Mouse (Mus musculus): ENCODE measurements around the gene Ccdc83. TPM values are rescaled to one million over a fixed set of nuclear protein-coding genes. Genes with fewer than 3 reads are reported as not detected.

Gene Ccdc83
- total and polyA plus RNA-seq, 2 experiments from 2014 or later: not detected

DNA sequence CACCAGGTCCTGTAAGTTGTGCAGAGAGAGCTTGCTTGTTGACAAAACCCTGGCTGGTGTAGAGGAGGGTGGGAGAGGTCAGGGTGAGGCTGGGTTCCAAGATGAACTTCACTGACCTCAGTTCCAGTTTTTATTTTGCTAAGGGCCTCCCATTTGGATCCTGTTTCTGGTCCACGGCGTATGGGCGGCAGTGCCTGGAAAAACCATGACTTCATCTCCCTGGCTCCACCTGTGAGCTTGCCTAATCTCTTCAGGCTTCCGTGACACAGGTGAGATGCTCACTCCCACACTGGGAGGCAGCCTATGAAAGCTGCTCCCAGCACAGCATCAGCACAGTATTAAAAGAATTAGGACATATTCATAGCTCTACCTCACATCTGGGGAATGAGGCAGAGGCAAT, 12.2 kb upstream of the Ccdc83 start:
- no peaks in the 10 kb centered on the region for H3K27me3 ChIP-seq (ENCODE audit: control insufficient read depth, insufficient read depth, low read length)
- H3K36me3 ChIP-seq (replicated peaks; ENCODE audit: control insufficient read depth, insufficient read depth, low read length): no peaks in the 10 kb centered on the region
- H3K4me3 ChIP-seq (ENCODE audit: low read depth, low read length): no peak overlapping the region
- no peaks in the 10 kb centered on the region for H3K9me3 ChIP-seq (replicated peaks; ENCODE audit: control insufficient read depth, low read length)
- no peaks in the 10 kb centered on the region for H3K4me1 ChIP-seq (ENCODE audit: control insufficient read depth, insufficient read depth)
- ATAC-seq (ENCODE audit: insufficient read depth, low read depth) (no peak), DNase-seq (ENCODE audit: low spot score) (no peak)
- H3K4me2 ChIP-seq (ENCODE audit: low read depth, low read length): no peak overlapping the region
- 54% methylated on average over 4 of the region's 4 CpGs for WGBS
- H3K9ac ChIP-seq (replicated peaks; ENCODE audit: low read depth, low read length): no peak overlapping the region
- TF ChIP-seq EP300 (IDR thresholded peaks at IDR 0.05; ENCODE audit: low read depth) (no peak), CTCF (IDR thresholded peaks at IDR 0.05; ENCODE audit: low read depth) (no peak)
- H3K27ac ChIP-seq (ENCODE audit: low read depth): no peak overlapping the region

GRCm38 (mm10) chr7:90277246-90277645, 11.7 kb upstream of the Ccdc83 start:
- ATAC-seq (ENCODE audit: insufficient read depth, low read depth) (no peak), DNase-seq (ENCODE audit: low spot score) (no peak)
- no peak overlapping the region for H3K4me2 ChIP-seq (ENCODE audit: low read depth, low read length)
- no peak overlapping the region for H3K9ac ChIP-seq (replicated peaks; ENCODE audit: low read depth, low read length)
- no peaks in the 10 kb centered on the region for H3K36me3 ChIP-seq (replicated peaks; ENCODE audit: control insufficient read depth, insufficient read depth, low read length)
- H3K27me3 ChIP-seq (ENCODE audit: control insufficient read depth, insufficient read depth, low read length): no peaks in the 10 kb centered on the region
- no peak overlapping the region for H3K4me3 ChIP-seq (ENCODE audit: low read depth, low read length)
- no peaks in the 10 kb centered on the region for H3K9me3 ChIP-seq (replicated peaks; ENCODE audit: control insufficient read depth, low read length)
- H3K4me1 ChIP-seq (ENCODE audit: control insufficient read depth, insufficient read depth): no peaks in the 10 kb centered on the region
- H3K27ac ChIP-seq (ENCODE audit: low read depth): no peak overlapping the region
- no peak for TF ChIP-seq CTCF (IDR thresholded peaks at IDR 0.05; ENCODE audit: low read depth)
- no peak for TF ChIP-seq EP300 (IDR thresholded peaks at IDR 0.05; ENCODE audit: low read depth)
- 56% methylated on average over 3 of the region's 3 CpGs for WGBS

DNA sequence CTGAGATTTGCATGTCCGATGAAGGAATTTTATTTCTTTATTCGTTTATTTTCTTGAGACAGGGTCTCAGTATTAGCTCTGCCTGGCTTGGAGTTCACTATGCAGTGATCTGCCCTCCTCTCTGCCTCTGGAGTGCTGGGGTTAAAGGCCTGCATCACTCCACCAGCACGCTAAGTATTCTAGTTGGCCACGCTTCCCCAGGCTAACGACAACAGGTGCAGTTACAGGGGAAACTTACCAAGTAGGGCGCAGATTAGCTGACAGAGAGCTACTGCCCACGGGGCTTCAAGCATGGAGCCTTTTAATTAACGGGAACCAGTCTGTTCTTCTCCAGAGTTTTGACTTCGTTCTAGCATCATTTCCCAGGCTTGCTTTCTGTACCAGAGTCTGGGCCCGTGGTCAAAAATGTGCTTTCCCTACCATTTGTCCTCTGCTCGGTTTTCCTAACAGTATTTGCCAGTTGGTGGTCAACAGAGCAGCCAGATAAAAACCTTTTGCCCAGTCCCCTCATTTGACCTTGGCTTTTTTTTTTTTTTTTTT, 9.1 kb upstream of the Ccdc83 start:
- 52% methylated on average over 11 of the region's 11 CpGs for WGBS
- TF ChIP-seq CTCF (IDR thresholded peaks at IDR 0.05; ENCODE audit: low read depth): no peak
- no peak for TF ChIP-seq EP300 (IDR thresholded peaks at IDR 0.05; ENCODE audit: low read depth)

DNA sequence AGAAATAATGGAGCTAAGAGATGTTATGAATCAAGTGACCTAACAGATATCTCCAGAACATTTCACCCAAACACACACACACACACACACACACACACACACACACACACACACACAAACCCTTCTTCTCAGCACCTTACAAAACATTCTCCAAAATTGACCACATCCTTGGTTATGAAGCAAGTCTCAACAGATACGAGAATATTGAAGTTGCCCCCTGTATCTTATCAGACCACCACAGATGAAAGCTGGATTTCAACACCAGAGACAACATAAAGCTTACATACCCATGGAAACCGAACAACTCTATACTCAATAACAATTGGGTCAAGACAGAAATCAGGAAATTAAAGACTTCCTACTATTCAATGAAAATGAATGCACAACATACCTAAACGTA, 4.6 kb upstream of the Ccdc83 start:
- Histone ChIP-seq H3K4me2 (ENCODE audit: low read depth, low read length) (no peak overlapping the region), H3K4me1 (ENCODE audit: control insufficient read depth, insufficient read depth) (peaks cover 3% of the 10 kb centered on the region; the same call in 1 of the 2 replicates), H3K9me3 (replicated peaks; ENCODE audit: control insufficient read depth, low read length) (no peaks in the 10 kb centered on the region), H3K4me3 (ENCODE audit: low read depth, low read length) (no peak overlapping the region), H3K36me3 (replicated peaks; ENCODE audit: control insufficient read depth, insufficient read depth, low read length) (no peaks in the 10 kb centered on the region), H3K27me3 (ENCODE audit: control insufficient read depth, insufficient read depth, low read length) (no peaks in the 10 kb centered on the region), H3K9ac (replicated peaks; ENCODE audit: low read depth, low read length) (no peak overlapping the region), H3K27ac (ENCODE audit: low read depth) (no peak overlapping the region)
- 49% methylated on average over 3 of the region's 3 CpGs for WGBS
- no peak for DNase-seq (ENCODE audit: low spot score)
- no peak for ATAC-seq (ENCODE audit: insufficient read depth, low read depth)
- TF ChIP-seq CTCF (IDR thresholded peaks at IDR 0.05; ENCODE audit: low read depth) (no peak), EP300 (IDR thresholded peaks at IDR 0.05; ENCODE audit: low read depth) (no peak)

More for the DNA sequence above, 9.1 kb upstream of the Ccdc83 start:
- Histone ChIP-seq H3K27me3 (ENCODE audit: control insufficient read depth, insufficient read depth, low read length) (no peaks in the 10 kb centered on the region), H3K4me2 (ENCODE audit: low read depth, low read length) (no peak overlapping the region), H3K9me3 (replicated peaks; ENCODE audit: control insufficient read depth, low read length) (no peaks in the 10 kb centered on the region), H3K27ac (ENCODE audit: low read depth) (no peak overlapping the region), H3K36me3 (replicated peaks; ENCODE audit: control insufficient read depth, insufficient read depth, low read length) (no peaks in the 10 kb centered on the region), H3K9ac (replicated peaks; ENCODE audit: low read depth, low read length) (no peak overlapping the region), H3K4me1 (ENCODE audit: control insufficient read depth, insufficient read depth) (no peaks in the 10 kb centered on the region), H3K4me3 (ENCODE audit: low read depth, low read length) (no peak overlapping the region)
- ATAC-seq (ENCODE audit: insufficient read depth, low read depth) (no peak), DNase-seq (ENCODE audit: low spot score) (no peak)

GRCm38 (mm10) chr7:90261902-90262599, 3.5 kb downstream of the Ccdc83 start:
- no peak for ATAC-seq (ENCODE audit: insufficient read depth, low read depth)
- no peaks in the 10 kb centered on the region for H3K36me3 ChIP-seq (replicated peaks; ENCODE audit: control insufficient read depth, insufficient read depth, low read length)
- H3K4me3 ChIP-seq (ENCODE audit: low read depth, low read length): no peak overlapping the region
- peaks cover 3% of the 10 kb centered on the region; the same call in 1 of the 2 replicates for H3K4me1 ChIP-seq (ENCODE audit: control insufficient read depth, insufficient read depth)
- 35% methylated on average over 7 of the region's 7 CpGs for WGBS
- no peak overlapping the region for H3K9ac ChIP-seq (replicated peaks; ENCODE audit: low read depth, low read length)
- no peaks in the 10 kb centered on the region for H3K9me3 ChIP-seq (replicated peaks; ENCODE audit: control insufficient read depth, low read length)
- no peak for DNase-seq (ENCODE audit: low spot score)
- no peak overlapping the region for H3K27ac ChIP-seq (ENCODE audit: low read depth)
- H3K4me2 ChIP-seq (ENCODE audit: low read depth, low read length): no peak overlapping the region
- TF ChIP-seq EP300 (IDR thresholded peaks at IDR 0.05; ENCODE audit: low read depth) (no peak), CTCF (IDR thresholded peaks at IDR 0.05; ENCODE audit: low read depth) (no peak)
- H3K27me3 ChIP-seq (ENCODE audit: control insufficient read depth, insufficient read depth, low read length): no peaks in the 10 kb centered on the region

Data from heart, postnatal 0 days (tissue).